Mouse (Mus musculus) inflammation-experienced regulatory T-cells, adult 6 months (primary cell): ENCODE results near the gene Dlg1. TPM values are rescaled to one million over a fixed set of nuclear protein-coding genes. Genes with fewer than 3 reads are reported as not detected.
"Not testable (repeated sequence)": the region's sequence is repeated elsewhere in the genome, so short reads cannot be mapped to it uniquely, and the experiment has no call there.

Source experiments
- ATAC-seq: one replicate; pipeline ENCODE4 v1.8.0; 2017
- polyA plus RNA-seq, 3 experiments: library from polyadenylated mRNA; unstranded; fragments of 100-300 nt; shearing (Covaris generic); gene quantifications; one replicate each; pipeline ENCODE4 v1.2.1; 2017

Dlg1 gene
- polyA plus RNA-seq, 3 experiments from 2014 or later: 23.0 to 30.9 (median 27.0) TPM

DNA sequence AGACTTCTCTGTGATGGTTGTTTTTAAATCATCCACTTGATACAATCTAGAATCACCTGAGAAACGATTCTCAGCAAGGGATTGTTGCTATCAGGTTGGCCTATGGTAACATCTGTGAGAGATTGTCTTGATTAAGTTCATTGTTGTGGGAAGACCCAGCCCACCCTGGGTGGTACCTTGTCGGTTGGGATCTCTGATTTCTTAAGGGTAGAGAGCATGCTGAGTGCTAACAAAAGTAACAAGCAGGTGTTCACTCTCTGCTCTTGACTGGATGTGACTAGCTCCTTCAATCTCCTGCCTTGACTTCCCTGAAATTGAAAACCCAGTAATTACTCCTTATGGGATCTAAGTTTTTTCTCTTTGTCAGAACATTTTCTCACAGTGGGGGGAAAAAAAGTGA lies 5.7 kb upstream of the Dlg1 start:
- no peak for ATAC-seq

GRCm38 (mm10) chr16:31658539-31659334 lies 4.5 kb upstream of the Dlg1 start:
- ATAC-seq: no peak

- ATAC-seq: no peak
These were observed 3.8 kb upstream of the Dlg1 start for GRCm38 (mm10) chr16:31659453-31659852.

DNA sequence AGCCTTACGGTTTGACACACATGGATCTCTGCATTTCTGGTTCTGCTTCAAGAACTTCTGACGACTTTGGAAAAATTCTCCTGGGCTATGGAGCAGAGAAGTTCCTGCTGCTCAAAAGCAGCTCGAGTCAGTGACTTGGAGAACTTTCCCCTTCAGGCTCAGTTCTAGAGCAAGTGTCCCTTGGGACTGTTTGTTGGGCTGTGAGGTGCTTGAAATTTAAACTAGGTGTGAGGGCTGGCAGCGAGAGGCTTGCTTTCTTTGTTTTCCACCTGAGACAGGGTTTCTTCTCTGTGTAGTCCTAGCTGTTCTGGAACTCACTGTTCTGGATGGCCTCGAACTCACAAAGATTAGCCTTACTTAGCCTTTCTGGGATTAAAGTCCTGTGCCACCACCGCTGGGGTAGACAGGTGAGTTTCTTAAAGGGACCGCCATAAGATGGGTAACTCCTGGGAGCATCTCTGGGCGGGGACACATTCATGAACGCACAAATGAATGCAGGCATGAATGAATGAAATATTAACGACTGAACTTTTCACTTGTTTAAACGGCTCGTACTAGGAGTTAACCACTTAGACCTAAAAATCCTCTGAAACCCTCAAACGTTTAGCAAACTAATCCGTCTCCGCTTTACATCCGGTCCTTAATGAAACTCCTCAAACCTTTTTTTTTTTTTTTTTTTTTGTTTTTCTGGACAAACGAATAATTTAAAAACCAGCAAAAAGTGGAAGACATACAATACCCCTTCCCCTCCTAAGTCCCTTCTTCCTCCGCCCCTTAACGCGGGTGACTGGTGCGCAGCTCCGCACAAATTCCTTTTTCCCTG lies 476 bp upstream of the Dlg1 start:
- no peak for ATAC-seq

- peak; percentile 6 for ATAC-seq
These were observed 999 bp downstream of the Dlg1 start for GRCm38 (mm10) chr16:31664287-31664597.

GRCm38 (mm10) chr16:31672202-31672601 lies 9.0 kb downstream of the Dlg1 start:
- ATAC-seq: no peak

DNA sequence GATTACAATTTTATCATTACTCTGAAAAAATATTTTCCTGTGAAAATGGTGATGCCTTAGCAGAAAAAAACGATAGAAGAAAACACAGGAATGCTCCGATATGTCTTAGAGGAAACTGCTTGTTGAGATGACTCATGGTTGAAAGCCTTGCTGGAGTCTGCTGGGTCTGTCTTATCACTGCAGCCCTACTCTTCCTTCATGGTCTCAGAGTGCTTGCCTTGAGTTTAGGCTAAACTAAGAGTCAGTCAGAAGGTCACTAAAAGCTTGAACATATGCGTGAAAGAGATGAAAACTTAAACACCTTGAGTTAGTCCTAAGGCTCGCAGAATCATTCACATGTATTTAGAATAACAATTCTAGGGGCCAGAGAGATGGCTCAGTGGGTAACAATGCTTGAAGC lies 14.2 kb downstream of the Dlg1 start:
- ATAC-seq: no peak

- ATAC-seq: no peak
These were observed 19.0 kb downstream of the Dlg1 start for GRCm38 (mm10) chr16:31682291-31682690.

GRCm38 (mm10) chr16:31683670-31684430 lies 20.6 kb downstream of the Dlg1 start:
- no peak for ATAC-seq

DNA sequence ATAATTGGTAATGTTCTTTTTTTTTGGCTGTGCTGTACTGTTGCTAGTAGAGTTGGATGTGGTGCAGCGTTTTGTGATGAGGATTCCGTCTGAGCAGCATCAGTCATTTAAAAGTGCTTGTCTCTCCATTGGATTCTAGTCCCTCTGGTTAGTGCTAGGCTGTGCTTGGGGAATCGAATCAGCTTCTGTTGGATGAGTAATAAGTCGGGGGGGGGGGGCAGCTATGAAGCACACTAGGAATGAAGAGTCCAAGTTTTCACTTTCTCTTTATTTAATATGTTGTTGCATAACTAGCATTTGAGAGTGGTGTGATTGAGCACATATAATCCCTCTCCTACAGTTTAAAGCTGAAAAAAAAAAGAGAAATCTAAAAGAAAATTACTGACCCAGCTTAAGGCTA lies 21.5 kb downstream of the Dlg1 start:
- ATAC-seq: no peak

DNA sequence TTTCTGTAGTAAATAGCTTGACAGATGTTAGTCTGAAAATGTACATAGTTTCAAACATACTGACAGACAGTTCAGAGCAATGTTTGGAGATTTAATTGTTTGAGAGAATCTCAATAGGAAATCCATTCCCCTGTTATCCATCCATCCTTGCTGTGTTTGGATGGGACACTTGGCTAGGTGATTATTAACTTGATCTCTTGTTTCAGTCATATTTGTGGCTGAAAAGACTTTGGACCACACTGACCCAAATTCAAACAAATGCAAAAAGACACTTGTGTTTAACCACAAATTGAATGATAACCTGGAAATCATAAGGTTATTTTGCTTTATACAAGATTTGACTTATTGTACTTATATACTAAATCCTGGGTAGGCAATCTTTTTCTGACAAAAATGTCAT lies 24.5 kb downstream of the Dlg1 start:
- no peak for ATAC-seq

GRCm38 (mm10) chr16:31695286-31696020 lies 32.2 kb downstream of the Dlg1 start:
- no peak for ATAC-seq

DNA sequence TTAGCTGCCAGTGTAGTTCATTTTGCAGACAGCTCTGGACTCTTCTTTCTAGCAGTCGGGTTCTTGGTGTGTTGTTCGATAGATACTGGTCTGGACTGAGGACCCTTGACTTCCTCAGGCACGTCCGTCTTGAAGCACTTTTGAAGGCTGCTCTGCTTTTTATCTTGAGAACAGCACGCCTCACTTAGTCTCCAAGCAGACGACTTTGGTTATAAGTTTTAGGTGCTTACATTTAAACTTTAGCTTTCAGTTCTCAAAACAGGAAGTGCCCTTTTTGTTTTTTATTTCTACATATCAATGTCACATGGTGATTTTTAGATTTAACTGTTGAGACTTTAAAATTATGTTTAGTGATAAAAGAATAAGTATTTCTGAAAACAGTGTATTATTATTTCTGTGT lies 33.1 kb downstream of the Dlg1 start:
- peak; percentile 43 for ATAC-seq

GRCm38 (mm10) chr16:31697341-31697740 lies 34.1 kb downstream of the Dlg1 start:
- no peak for ATAC-seq

- no peak for ATAC-seq
These were observed 42.0 kb downstream of the Dlg1 start for GRCm38 (mm10) chr16:31705213-31705612.

GRCm38 (mm10) chr16:31705904-31706303 lies 42.7 kb downstream of the Dlg1 start:
- no peak for ATAC-seq

DNA sequence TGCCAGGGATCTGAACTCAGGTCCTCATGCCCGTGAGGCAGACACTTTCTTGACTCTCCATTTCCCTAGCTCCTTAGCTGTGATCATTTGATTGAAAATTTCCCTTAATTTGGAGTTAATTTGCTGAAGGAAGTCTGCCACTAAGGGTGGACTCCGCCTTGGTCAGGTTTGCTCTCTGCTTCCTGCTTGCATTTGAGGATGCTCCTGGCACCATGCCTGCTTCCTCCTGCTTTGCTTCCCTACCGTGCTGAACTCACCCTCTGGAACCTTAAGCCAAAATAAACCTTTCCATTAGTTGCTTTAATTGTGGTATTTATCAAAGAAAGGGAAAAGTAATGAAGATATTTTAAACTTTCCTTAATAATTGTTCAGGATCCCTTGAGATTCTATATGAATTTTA lies 44.1 kb downstream of the Dlg1 start:
- ATAC-seq: no peak

- ATAC-seq: no peak
These were observed 59.7 kb downstream of the Dlg1 start for GRCm38 (mm10) chr16:31722991-31723390.

GRCm38 (mm10) chr16:31724121-31724520 lies 60.9 kb downstream of the Dlg1 start:
- no peak for ATAC-seq

DNA sequence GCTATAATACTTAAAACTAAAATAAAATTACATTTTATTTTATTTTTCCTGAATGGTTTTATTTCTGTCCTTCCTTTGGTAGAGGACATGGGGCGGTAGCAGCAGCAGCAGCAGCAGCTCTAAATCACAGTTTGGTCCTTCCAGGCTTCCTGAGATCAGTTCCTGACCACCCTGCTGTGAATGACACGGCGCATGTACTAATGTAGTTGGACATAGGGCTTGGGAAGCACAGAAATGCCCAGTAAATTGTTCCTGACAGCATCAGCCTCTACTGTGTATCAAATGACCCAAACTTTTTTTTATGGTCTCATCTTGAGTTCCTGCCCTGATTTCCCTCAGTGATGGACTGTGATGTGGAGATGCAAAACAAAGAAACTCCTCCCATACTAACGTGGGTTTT lies 61.6 kb downstream of the Dlg1 start:
- no peak for ATAC-seq

GRCm38 (mm10) chr16:31730971-31731370 lies 67.7 kb downstream of the Dlg1 start:
- not testable (repeated sequence) for ATAC-seq

GRCm38 (mm10) chr16:31737081-31737480 lies 73.8 kb downstream of the Dlg1 start:
- no peak for ATAC-seq

- no peak for ATAC-seq
These were observed 74.5 kb downstream of the Dlg1 start for GRCm38 (mm10) chr16:31737761-31738160.
